Mouse (Mus musculus): Measurements from ENCODE around the gene Prkg1.

DNA sequence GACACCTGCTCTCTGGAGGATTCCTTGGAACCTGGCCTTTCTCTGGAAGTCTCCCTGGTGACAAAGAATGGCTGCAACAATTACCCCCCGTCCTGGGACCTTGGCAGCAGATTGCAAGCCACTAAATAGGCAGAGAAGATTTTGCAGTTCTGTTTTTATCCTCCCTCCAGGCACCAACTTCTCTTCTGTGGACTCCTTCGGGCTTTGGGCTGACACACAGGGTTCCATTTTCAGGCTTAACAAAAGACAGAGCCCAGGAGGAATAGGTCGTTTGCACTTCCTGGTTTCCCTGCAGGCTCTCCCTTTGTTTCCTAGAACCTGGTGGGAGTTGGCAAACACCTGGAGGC is 690.1 kb downstream of the Prkg1 start:
- TF ChIP-seq CTCF (IDR thresholded peaks at IDR 0.05; ENCODE audit: extremely low read depth, insufficient read depth, low read length): no peak
- TF ChIP-seq POLR2A (IDR thresholded peaks at IDR 0.05; ENCODE audit: extremely low read depth, insufficient read depth, low read length): no peak
